Mouse (Mus musculus) small intestine, adult 2 months (tissue): ENCODE data around the gene Ppp1r16b.

ENCODE experiments used
- CTCF ChIP-seq: fragments of 200-500 bp; IDR thresholded peaks from 2 replicates; pipeline ENCODE4 v1.5.1; 2012; ENCODE audit warnings: low read depth, mild to moderate bottlenecking, control low read depth, inconsistent platforms, low read length, moderate library complexity, mixed read lengths; ENCODE audit not compliant: insufficient replicate concordance, insufficient read length; ENCODE audit errors: extremely low read depth
- POLR2A ChIP-seq: fragments of 200-500 bp; IDR thresholded peaks from 2 replicates; pipeline ENCODE4 v1.6.1; 2012; ENCODE audit warnings: low read depth, mild to moderate bottlenecking, control low read depth, inconsistent platforms, low read length, moderate library complexity

DNA sequence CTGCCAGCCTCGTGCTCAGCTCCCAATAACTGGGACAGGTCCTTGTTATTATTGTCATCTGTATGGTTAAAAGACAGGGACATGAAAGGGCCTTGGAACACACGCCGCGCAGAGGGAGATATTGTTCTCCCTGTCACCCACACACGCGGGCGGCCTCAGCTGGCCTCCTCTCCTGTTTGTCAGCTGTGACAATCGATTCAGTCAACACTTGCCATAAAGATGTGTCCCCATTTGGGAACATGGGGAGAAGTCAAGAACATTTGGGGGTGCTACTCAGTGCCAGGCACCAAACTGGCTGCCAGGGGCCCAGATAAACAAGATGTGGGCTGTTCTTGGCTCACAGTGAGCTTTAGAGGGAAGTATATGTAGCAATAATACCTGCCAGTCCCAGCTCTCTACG lies 84.2 kb downstream of the Ppp1r16b start:
- TF ChIP-seq CTCF (no peak), POLR2A (no peak)
